Mouse (Mus musculus) kidney, postnatal 0 days (tissue): ENCODE measurements around the gene Trpv4. TPM values are rescaled to one million over a fixed set of nuclear protein-coding genes. Genes with fewer than 3 reads are reported as not detected.
A peak's percentile ranks its signal among the peaks of the same experiment; 100 is the strongest.

Experiments
- ATAC-seq: fragments of 200-750 bp; cut with Nextera tagmentation; replicated peaks from 2 replicates; pipeline ENCODE4 v1.8.0; 2017; ENCODE audit warnings: low read depth, moderate number of reproducible peaks, moderate TSS enrichment, moderate library complexity; ENCODE audit not compliant: low FRiP score
- DNase-seq: peaks from one replicate; pipeline ENCODE4 v3.0.0-alpha.2; 2016; ENCODE audit warnings: low spot score
- H3K27ac ChIP-seq: fragments of 300-500 bp; sonication (generic); 2 replicates; pipeline ENCODE4 v1.5.1; 2014; ENCODE audit warnings: mild to moderate bottlenecking
- H3K27me3 ChIP-seq: fragments of 300-500 bp; sonication (generic); 2 replicates; pipeline ENCODE4 v1.6.1; 2014; ENCODE audit warnings: low read length, mixed read lengths; ENCODE audit not compliant: insufficient read depth
- H3K36me3 ChIP-seq: fragments of 300-500 bp; sonication (generic); 2 replicates; pipeline ENCODE4 v1.6.1; 2014; ENCODE audit warnings: low read length, mixed read lengths; ENCODE audit not compliant: insufficient read depth
- H3K4me1 ChIP-seq: fragments of 300-500 bp; sonication (generic); replicated peaks from 2 replicates; pipeline ENCODE4 v1.6.1; 2014; ENCODE audit warnings: antibody characterized with exemption, low read length, mixed read lengths; ENCODE audit not compliant: insufficient read depth
- H3K4me2 ChIP-seq: fragments of 300-500 bp; sonication (generic); 2 replicates; pipeline ENCODE4 v1.6.1; 2014; ENCODE audit warnings: mild to moderate bottlenecking, low read length, moderate library complexity, mixed read lengths
- H3K4me3 ChIP-seq: fragments of 300-500 bp; sonication (generic); replicated peaks from 2 replicates; pipeline ENCODE4 v1.5.1; 2014; ENCODE audit warnings: low read depth, low read length
- H3K9ac ChIP-seq: fragments of 300-500 bp; sonication (generic); 2 replicates; pipeline ENCODE4 v1.6.1; 2014; ENCODE audit warnings: low read depth, low read length
- H3K9me3 ChIP-seq: fragments of 300-500 bp; sonication (generic); replicated peaks from 2 replicates; pipeline ENCODE4 v1.6.1; 2016; ENCODE audit warnings: low read length, inconsistent platforms, mixed read lengths
- CTCF ChIP-seq: IDR thresholded peaks from 2 replicates; pipeline ENCODE4 v1.5.1; 2016; ENCODE audit warnings: antibody characterized with exemption, low read depth, mild to moderate bottlenecking, moderate library complexity
- WGBS: fragments of 180-500 bp; shearing (Covaris S2); extraction: QIAGEN DNeasy Blood & Tissue Kit; methylation state at CpG from one replicate; pipeline ENCODE4 v1.1.7; 2014; 5-methylcytosine and 5-hydroxymethylcytosine counted together
- polyA plus RNA-seq: library from polyadenylated mRNA; unstranded; fragments of >200 nt; fragmentation: Nextera tagmentation; extraction: Ambion mirVana; gene quantifications from 2 replicates; pipeline ENCODE4 v1.2.1, GENCODE M21; 2015

Gene Trpv4
- polyA plus RNA-seq, 1 experiment from 2014 or later: 31.3 TPM

- no peak for ATAC-seq
- WGBS: 25% methylated on average over 8 of the region's 8 CpGs
These were observed 39.4 kb downstream of the Trpv4 start for GRCm38 (mm10) chr5:114618851-114619250.

GRCm38 (mm10) chr5:114617809-114618208 lies 40.4 kb downstream of the Trpv4 start:
- Histone ChIP-seq H3K36me3 (0 out of 2 replicates have a peak, but pooled peaks cover 5% of the 10 kb centered on the region), H3K27me3 (no peaks in the 10 kb centered on the region), H3K4me1 (no peaks in the 10 kb centered on the region), H3K9ac (no peak overlapping the region), H3K9me3 (no peaks in the 10 kb centered on the region), H3K4me3 (no peak overlapping the region), H3K27ac (no peak overlapping the region), H3K4me2 (no peak overlapping the region)
- ATAC-seq (no peak), DNase-seq (no peak)
- no peak for TF ChIP-seq CTCF
- whole genome bisulfite sequencing: 77% methylated on average over 12 of the region's 12 CpGs

More at GRCm38 (mm10) chr5:114618851-114619250, 39.4 kb downstream of the Trpv4 start:
- TF ChIP-seq CTCF: peak; percentile 97
- Histone ChIP-seq H3K4me1 (no peaks in the 10 kb centered on the region), H3K36me3 (no peaks in the 10 kb centered on the region), H3K27ac (no peak overlapping the region), H3K9ac (no peak overlapping the region), H3K27me3 (no peaks in the 10 kb centered on the region), H3K4me2 (no peak overlapping the region), H3K4me3 (no peak overlapping the region), H3K9me3 (no peaks in the 10 kb centered on the region)
- peak; percentile 84 for DNase-seq

GRCm38 (mm10) chr5:114616336-114617061 lies 41.7 kb downstream of the Trpv4 start:
- H3K27ac ChIP-seq: no peak overlapping the region
- H3K4me3 ChIP-seq: no peak overlapping the region
- 84% methylated on average over 11 of the region's 11 CpGs for WGBS
- H3K4me2 ChIP-seq: no peak overlapping the region
- H3K36me3 ChIP-seq: 0 out of 2 replicates have a peak, but pooled peaks cover 5% of the 10 kb centered on the region
- H3K4me1 ChIP-seq: no peaks in the 10 kb centered on the region
- no peak for TF ChIP-seq CTCF
- no peak for ATAC-seq
- H3K9ac ChIP-seq: no peak overlapping the region
- H3K9me3 ChIP-seq: no peaks in the 10 kb centered on the region
- no peaks in the 10 kb centered on the region for H3K27me3 ChIP-seq
- no peak for DNase-seq

- TF ChIP-seq CTCF: no peak
- WGBS: 75% methylated on average over 7 of the region's 7 CpGs
- Histone ChIP-seq H3K27ac (no peak overlapping the region), H3K4me3 (no peak overlapping the region), H3K4me2 (no peak overlapping the region), H3K9ac (no peak overlapping the region), H3K4me1 (no peaks in the 10 kb centered on the region), H3K36me3 (peaks cover 9% of the 10 kb centered on the region; the same call in 1 of the 2 replicates), H3K27me3 (no peaks in the 10 kb centered on the region), H3K9me3 (no peaks in the 10 kb centered on the region)
- ATAC-seq (no peak), DNase-seq (no peak)
These were observed 43.4 kb downstream of the Trpv4 start for GRCm38 (mm10) chr5:114614863-114615262.

GRCm38 (mm10) chr5:114611968-114612608 lies 46.1 kb downstream of the Trpv4 start:
- 72% methylated on average over 25 of the region's 25 CpGs for WGBS

GRCm38 (mm10) chr5:114611256-114611655 lies 47.0 kb downstream of the Trpv4 start:
- Histone ChIP-seq H3K27ac (no peak overlapping the region), H3K36me3 (peaks cover 9% of the 10 kb centered on the region; the same call in 1 of the 2 replicates), H3K27me3 (no peaks in the 10 kb centered on the region), H3K4me1 (peaks cover 8% of the 10 kb centered on the region; the same call in 1 of the 2 replicates), H3K9ac (no peak overlapping the region), H3K9me3 (no peaks in the 10 kb centered on the region), H3K4me3 (no peak overlapping the region), H3K4me2 (no peak overlapping the region)
- DNase-seq (no peak), ATAC-seq (no peak)
- no peak for TF ChIP-seq CTCF
- WGBS: 83% methylated on average over 10 of the region's 10 CpGs

More at GRCm38 (mm10) chr5:114611968-114612608, 46.1 kb downstream of the Trpv4 start:
- peak; percentile 67 for TF ChIP-seq CTCF
- H3K4me2 ChIP-seq: no peak overlapping the region
- H3K4me3 ChIP-seq: no peak overlapping the region
- ATAC-seq (no peak), DNase-seq (peak; percentile 64)
- peaks cover 8% of the 10 kb centered on the region; the same call in 1 of the 2 replicates for H3K4me1 ChIP-seq
- H3K9ac ChIP-seq: no peak overlapping the region
- no peaks in the 10 kb centered on the region for H3K27me3 ChIP-seq
- H3K36me3 ChIP-seq: peaks cover 9% of the 10 kb centered on the region; the same call in 1 of the 2 replicates
- no peaks in the 10 kb centered on the region for H3K9me3 ChIP-seq
- H3K27ac ChIP-seq: no peak overlapping the region
